Mouse (Mus musculus) inflammation-experienced regulatory T-cells, adult 6 months (primary cell): ENCODE results near the gene Uhrf1. TPM values are rescaled to one million over a fixed set of nuclear protein-coding genes. Genes with fewer than 3 reads are reported as not detected.

ENCODE experiments used
- ATAC-seq: one replicate; pipeline ENCODE4 v1.8.0; 2017
- polyA plus RNA-seq, 3 experiments: library from polyadenylated mRNA; unstranded; fragments of 100-300 nt; shearing (Covaris generic); gene quantifications; one replicate each; pipeline ENCODE4 v1.2.1; 2017

Gene Uhrf1
- polyA plus RNA-seq, 3 experiments from 2014 or later: 7.1 to 60.4 (median 9.6) TPM

DNA sequence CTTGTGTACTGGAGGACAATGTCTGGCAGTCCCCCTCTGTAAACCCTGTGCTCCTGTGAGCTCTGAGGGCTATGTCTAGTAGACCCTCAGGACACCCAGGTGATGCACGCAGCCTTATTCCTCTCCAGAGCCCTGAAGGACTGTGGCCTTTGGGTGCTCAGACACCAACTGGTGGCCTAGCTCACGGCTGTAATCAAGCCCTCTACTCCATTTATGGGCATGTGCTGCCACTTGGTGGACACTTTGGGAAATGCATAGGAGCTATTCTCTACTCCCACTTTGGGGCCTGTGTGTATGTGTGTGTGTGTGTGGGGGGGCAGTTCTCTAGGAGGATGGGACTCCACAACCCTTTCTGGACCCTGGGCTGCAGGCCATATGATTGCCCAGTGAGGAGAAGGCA, 47.6 kb downstream of the Uhrf1 start:
- ATAC-seq: peak; percentile 82

- ATAC-seq: peak; percentile 94
Observed at GRCm38 (mm10) chr17:56356921-56357885, 54.1 kb downstream of the Uhrf1 start.

DNA sequence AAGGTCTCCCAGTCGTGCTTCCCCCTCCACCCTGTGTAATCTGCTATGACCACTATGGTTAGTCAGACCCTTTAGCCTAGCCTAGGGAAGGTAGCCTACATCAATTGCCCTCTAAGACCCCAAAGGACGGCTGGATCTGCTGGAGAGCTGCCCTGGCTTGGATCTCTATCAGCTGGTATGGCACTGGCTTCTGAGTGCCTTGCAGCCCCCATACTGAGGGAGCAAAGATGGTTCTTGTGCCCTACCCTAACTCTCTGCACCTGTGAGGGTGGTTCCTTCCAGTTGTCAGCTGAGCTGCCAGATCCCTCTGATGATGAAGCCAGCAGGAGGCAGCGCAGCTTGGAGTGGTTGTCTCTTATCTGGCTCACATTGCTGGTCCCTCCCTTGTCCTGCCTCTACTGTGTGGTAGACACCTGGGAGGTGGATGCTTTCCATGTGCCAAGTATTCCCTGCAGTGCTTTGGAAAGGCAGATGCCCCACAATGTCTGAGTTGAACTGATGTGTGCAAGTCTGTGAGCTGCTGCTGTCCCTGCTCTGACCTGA, 56.1 kb downstream of the Uhrf1 start:
- ATAC-seq: no peak

- ATAC-seq: no peak
Observed at GRCm38 (mm10) chr17:56359864-56360263, 56.7 kb downstream of the Uhrf1 start.

DNA sequence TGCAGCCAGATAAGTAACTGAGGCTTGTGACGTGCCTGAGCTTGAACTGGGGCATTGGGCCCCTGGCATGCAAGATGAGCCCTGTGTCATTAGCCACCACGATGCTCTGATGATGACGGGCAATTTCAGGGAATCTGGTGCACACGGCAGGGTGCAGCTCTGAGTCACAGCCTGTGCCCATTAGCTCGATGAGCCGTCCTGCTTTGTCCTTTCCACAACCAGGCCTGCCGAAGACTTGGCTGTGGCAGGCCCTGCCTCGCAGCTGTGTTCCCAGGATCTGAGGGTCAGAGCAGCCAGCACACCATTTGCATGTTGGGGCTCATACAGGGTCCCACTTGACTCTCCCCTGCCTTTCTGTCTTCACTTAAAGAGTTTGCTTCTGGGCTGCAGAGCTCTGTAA, 57.3 kb downstream of the Uhrf1 start:
- no peak for ATAC-seq

GRCm38 (mm10) chr17:56361542-56361941, 58.4 kb downstream of the Uhrf1 start:
- ATAC-seq: no peak

DNA sequence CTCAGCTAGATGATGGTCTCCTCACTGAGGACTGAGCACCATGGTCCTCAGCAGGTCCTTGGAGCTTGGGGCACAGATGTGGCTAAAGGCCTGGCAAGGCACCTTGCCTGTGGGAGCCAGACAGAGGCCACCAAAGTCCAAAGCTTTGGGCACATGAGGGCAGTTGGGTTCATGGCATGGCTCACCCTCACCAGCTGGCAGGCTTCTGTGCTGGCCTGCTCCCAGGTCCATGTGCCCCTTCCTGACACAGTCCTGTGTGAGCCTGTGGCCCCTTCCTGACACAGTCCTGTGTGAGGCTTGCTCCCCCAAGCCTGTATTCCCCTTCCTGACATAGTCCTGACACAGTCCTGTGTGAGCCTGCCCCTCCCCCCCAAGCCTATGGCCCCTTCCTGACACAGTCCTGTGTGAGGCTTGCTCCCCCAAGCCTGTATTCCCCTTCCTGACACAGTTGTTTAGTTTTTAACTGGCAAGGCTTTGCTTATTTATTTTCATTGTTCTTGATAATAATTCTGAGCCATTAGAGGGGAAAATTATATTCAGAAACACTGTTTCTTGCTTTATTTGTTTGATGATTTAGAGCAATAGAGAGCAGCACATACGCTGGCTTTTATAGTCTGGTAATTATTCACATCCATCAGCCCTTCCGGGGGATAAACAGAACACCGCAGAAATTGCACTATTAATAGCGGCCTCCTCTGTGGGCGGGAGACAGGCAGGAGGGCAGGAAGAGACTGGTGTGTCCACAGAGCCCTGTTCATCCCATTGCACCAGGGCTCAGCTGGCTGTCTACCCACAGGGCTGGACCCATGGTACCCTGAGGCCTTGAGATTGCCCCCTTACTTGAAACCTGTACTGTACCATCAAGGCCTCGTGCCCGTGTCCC, 62.9 kb downstream of the Uhrf1 start:
- ATAC-seq: no peak

- no peak for ATAC-seq
Observed at GRCm38 (mm10) chr17:56368291-56368790, 65.2 kb downstream of the Uhrf1 start.

DNA sequence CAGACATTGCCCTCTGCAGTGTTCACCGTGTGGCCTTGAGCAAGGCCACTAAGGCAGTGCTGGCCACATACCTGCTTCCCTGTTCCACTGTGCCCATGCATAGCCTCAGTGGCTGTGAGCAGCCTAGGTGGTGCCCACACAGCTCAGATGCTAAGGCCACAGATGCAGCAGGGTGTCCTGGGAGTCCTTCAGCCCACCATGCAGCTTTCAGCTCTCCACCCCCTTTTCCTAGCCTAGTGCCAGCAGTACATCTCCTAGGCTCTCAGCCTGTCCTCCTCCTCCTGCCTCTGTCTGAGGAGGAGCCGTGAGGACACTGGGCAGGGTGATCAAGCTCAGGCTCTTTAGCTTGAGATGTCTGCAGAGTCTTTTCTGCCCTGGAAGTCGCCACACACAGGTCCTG, 67.0 kb downstream of the Uhrf1 start:
- ATAC-seq: no peak

DNA sequence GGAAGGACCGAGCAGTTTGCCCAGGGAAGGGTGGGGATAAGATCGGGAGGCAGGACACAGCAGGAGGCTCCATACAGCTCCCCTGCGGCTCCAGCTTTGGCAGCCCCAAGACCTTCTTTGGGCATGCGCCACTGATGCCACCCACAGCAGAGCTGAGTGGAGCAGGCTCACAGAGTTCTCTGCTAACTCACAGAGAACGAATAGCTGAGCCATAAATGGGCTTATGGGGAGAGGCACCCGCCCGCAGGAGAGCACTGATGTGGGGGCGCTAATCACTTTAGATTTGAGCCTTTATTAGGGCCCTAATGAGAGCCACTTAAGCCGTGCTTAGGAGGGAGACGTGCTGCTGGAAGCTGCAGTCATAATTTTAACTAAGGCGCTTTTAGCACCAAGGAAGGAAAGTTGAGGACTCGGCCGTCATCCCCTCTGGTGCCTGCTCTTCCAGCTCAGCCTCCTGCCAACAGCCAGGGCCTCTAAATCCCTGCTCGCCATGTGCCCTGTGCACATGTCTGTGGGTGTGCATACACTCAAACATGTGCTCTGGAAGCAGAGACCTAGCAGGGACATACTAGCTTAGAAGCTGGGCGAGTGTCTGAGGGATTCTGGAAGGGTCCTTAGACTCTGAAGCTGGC, 68.0 kb downstream of the Uhrf1 start:
- ATAC-seq: no peak

DNA sequence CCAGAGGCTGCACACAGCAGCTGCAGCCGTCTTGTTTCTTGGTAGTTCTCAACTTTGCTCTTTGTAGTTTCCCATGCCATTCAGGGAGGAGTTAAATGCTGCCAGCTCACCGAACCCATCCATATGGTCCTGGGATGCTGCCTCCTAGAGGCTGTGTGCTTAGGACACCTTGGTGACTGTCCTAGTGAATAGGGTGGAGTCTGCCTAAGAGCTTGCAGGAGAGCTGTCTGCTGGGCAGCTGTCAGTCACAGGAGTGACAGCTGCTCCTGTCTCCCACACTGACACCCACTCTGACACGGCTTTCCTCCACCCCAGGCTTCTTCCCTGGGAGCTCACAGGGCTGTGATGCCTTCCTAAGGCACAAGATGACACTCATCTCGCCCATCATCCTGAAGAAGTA, 69.0 kb downstream of the Uhrf1 start:
- no peak for ATAC-seq

Other genes starting within 250 kb of the Uhrf1 start
- 10 to 100 TPM; 28.7 to 41.6 (median 34.2) TPM for gene Ubxn6, start 228.3 kb upstream of the Uhrf1 start, polyA plus RNA-seq
- gene Hdgfl2, start 223.7 kb upstream of the Uhrf1 start, polyA plus RNA-seq: 10 to 100 TPM; 32.5 to 58.6 (median 40.3) TPM
- gene Plin4, start 193.5 kb upstream of the Uhrf1 start, polyA plus RNA-seq: under 1 TPM in 1 of 3 experiments, not detected in 2; 0.09 TPM
- gene Plin5, start 185.7 kb upstream of the Uhrf1 start, polyA plus RNA-seq: under 1 TPM in 1 of 3 experiments, not detected in 2; 0.16 TPM
- gene Lrg1, start 181.3 kb upstream of the Uhrf1 start, polyA plus RNA-seq: not detected
- gene Sema6b, start 163.0 kb upstream of the Uhrf1 start, polyA plus RNA-seq: under 1 TPM in 1 of 3 experiments, not detected in 2; 0.13 TPM
- gene Tnfaip8l1, start 140.8 kb upstream of the Uhrf1 start, polyA plus RNA-seq: 10 to 100 TPM; 29.8 to 39.7 (median 37.9) TPM
- gene Mydgf, start 119.4 kb upstream of the Uhrf1 start, polyA plus RNA-seq: 10 to 100 TPM; 53.3 to 65.6 (median 59.5) TPM
- gene Dpp9, start 84.4 kb upstream of the Uhrf1 start, polyA plus RNA-seq: 10 to 100 TPM; 13.6 to 17.5 (median 14.5) TPM
- 1 to 10 TPM; 4.9 to 6.2 (median 6.1) TPM for gene Fem1a, start 46.5 kb upstream of the Uhrf1 start, polyA plus RNA-seq
- gene Ticam1, start 26.5 kb upstream of the Uhrf1 start, polyA plus RNA-seq: 10 to 100 TPM in 1 of 3 experiments, 1 to 10 TPM in 2; 8.1 to 11.5 (median 8.7) TPM
- 10 to 100 TPM; 25.6 to 28.7 (median 25.6) TPM for gene Plin3, start 10.4 kb upstream of the Uhrf1 start, polyA plus RNA-seq
- gene Arrdc5, start 3.0 kb upstream of the Uhrf1 start, polyA plus RNA-seq: not detected
- 1 to 10 TPM; 3.2 to 8.4 (median 8.0) TPM for gene Kdm4b, start 22.7 kb downstream of the Uhrf1 start, polyA plus RNA-seq
- gene Ptprs, start 173.2 kb downstream of the Uhrf1 start, polyA plus RNA-seq: 10 to 100 TPM in 1 of 3 experiments, 1 to 10 TPM in 2; 7.2 to 10.9 (median 8.8) TPM
- gene Znrf4, start 209.1 kb downstream of the Uhrf1 start, polyA plus RNA-seq: not detected